Mouse (Mus musculus) forebrain, embryonic 15.5 days (tissue): ENCODE data around the gene Zfp612. TPM values are rescaled to one million over a fixed set of nuclear protein-coding genes. Genes with fewer than 3 reads are reported as not detected.

Experiments used
- ATAC-seq: fragments of 200-750 bp; cut with Nextera tagmentation; replicated peaks from 2 replicates; pipeline ENCODE4 v1.8.0; 2017; ENCODE audit warnings: mild to moderate bottlenecking, moderate TSS enrichment, moderate library complexity
- H3K27ac ChIP-seq: fragments of 300-500 bp; sonication (generic); replicated peaks from 2 replicates; pipeline ENCODE4 v1.5.1; 2015; ENCODE audit warnings: mild to moderate bottlenecking, inconsistent platforms
- H3K27me3 ChIP-seq: fragments of 300-500 bp; sonication (generic); 2 replicates; pipeline ENCODE4 v1.6.1; 2015; ENCODE audit warnings: inconsistent platforms
- H3K36me3 ChIP-seq: fragments of 300-500 bp; sonication (generic); 2 replicates; pipeline ENCODE4 v1.6.1; 2015; ENCODE audit warnings: mild to moderate bottlenecking, inconsistent platforms
- H3K4me1 ChIP-seq: fragments of 300-500 bp; sonication (generic); 2 replicates; pipeline ENCODE4 v1.6.1; 2015; ENCODE audit warnings: inconsistent platforms
- H3K4me2 ChIP-seq: fragments of 300-500 bp; sonication (generic); replicated peaks from 2 replicates; pipeline ENCODE4 v1.6.1; 2015; ENCODE audit warnings: mild to moderate bottlenecking, inconsistent platforms
- H3K4me3 ChIP-seq: fragments of 300-500 bp; sonication (generic); 2 replicates; pipeline ENCODE4 v1.5.1; 2015; ENCODE audit warnings: mild to moderate bottlenecking, inconsistent platforms
- H3K9ac ChIP-seq: fragments of 300-500 bp; sonication (generic); replicated peaks from 2 replicates; pipeline ENCODE4 v1.6.1; 2015; ENCODE audit warnings: mild to moderate bottlenecking, inconsistent platforms
- H3K9me3 ChIP-seq: fragments of 300-500 bp; sonication (generic); 2 replicates; pipeline ENCODE4 v1.6.1; 2016; ENCODE audit warnings: inconsistent platforms
- WGBS: fragments of 180-500 bp; shearing (Covaris S2); methylation state at CpG from one replicate; pipeline ENCODE4 v1.1.7; 2015; ENCODE audit warnings: mixed read lengths; 5-methylcytosine and 5-hydroxymethylcytosine counted together
- polyA plus RNA-seq: library from polyadenylated mRNA; unstranded; fragments of >200 nt; fragmentation: Nextera tagmentation; extraction: Ambion mirVana; gene quantifications from 2 replicates; pipeline ENCODE4 v1.2.1, GENCODE M21; 2015

Zfp612 gene
- polyA plus RNA-seq, 1 experiment from 2014 or later, result 22.6 TPM

GRCm38 (mm10) chr8:110140156-110140555 is 60.6 kb downstream of the Zfp612 start:
- H3K27me3 ChIP-seq, result no peaks in the 10 kb centered on the region
- ATAC-seq, result no peak
- no peaks in the 10 kb centered on the region for H3K9me3 ChIP-seq
- H3K36me3 ChIP-seq, result no peaks in the 10 kb centered on the region
- no peak overlapping the region for H3K4me3 ChIP-seq
- no peaks in the 10 kb centered on the region for H3K4me1 ChIP-seq
- no peak overlapping the region for H3K27ac ChIP-seq
- WGBS, result 71% methylated on average over 3 of the region's 3 CpGs
- no peak overlapping the region for H3K9ac ChIP-seq
- no peak overlapping the region for H3K4me2 ChIP-seq

- H3K4me1 ChIP-seq, result no peaks in the 10 kb centered on the region
- no peaks in the 10 kb centered on the region for H3K9me3 ChIP-seq
- 68% methylated on average over 4 of the region's 4 CpGs for WGBS
- no peak overlapping the region for H3K4me3 ChIP-seq
- ATAC-seq, result no peak
- H3K27me3 ChIP-seq, result no peaks in the 10 kb centered on the region
- H3K27ac ChIP-seq, result no peak overlapping the region
- H3K9ac ChIP-seq, result no peak overlapping the region
- H3K36me3 ChIP-seq, result no peaks in the 10 kb centered on the region
- no peak overlapping the region for H3K4me2 ChIP-seq
Observed at GRCm38 (mm10) chr8:110140770-110141169, 61.2 kb downstream of the Zfp612 start.

Other genes with a start within 250 kb of the Zfp612 start
- gene Phlpp2, start 211.2 kb upstream of the Zfp612 start, polyA plus RNA-seq, result 4.0 and 4.9 TPM in 2 replicates
- 2.0 and 2.2 TPM in 2 replicates for gene Marveld3, start 117.5 kb upstream of the Zfp612 start, polyA plus RNA-seq
- not detected in 2 replicates for gene Tat, start 89.3 kb upstream of the Zfp612 start, polyA plus RNA-seq
- not detected in 2 replicates for gene Chst4, start 40.0 kb upstream of the Zfp612 start, polyA plus RNA-seq
- gene Gm21964, start 21.5 kb downstream of the Zfp612 start, polyA plus RNA-seq, result not detected in 2 replicates
- gene Gm17720, start 23.0 kb downstream of the Zfp612 start, polyA plus RNA-seq, result not detected in 2 replicates
- gene Calb2, start 88.5 kb downstream of the Zfp612 start, polyA plus RNA-seq, result 79.6 and 85.9 TPM in 2 replicates
- gene Cmtr2, start 135.9 kb downstream of the Zfp612 start, polyA plus RNA-seq, result 12.9 and 13.4 TPM in 2 replicates
- gene Hydin, start 187.2 kb downstream of the Zfp612 start, polyA plus RNA-seq, result 0.43 and 0.55 TPM in 2 replicates